Mouse (Mus musculus) CH12.LX (cell line): Measurements from ENCODE around the gene Ces1a.

Experiments used
- CTCF ChIP-seq, 2 experiments: IDR thresholded peaks in 1 of 2; conservative IDR thresholded peaks in 1 of 2; 2 replicates each; pipeline ENCODE4 v1.5.1; 2011 to 2012; ENCODE audit warnings: low read depth in 2 of 2, low read length in 2 of 2, improper control_type of control experiment in 1 of 2, inconsistent platforms in 1 of 2, mild to moderate bottlenecking in 1 of 2, moderate library complexity in 1 of 2
- EP300 ChIP-seq: IDR thresholded peaks from 2 replicates; pipeline ENCODE4 v1.6.1; 2011; ENCODE audit warnings: low read length, improper control_type of control experiment
- POLR2A ChIP-seq: IDR thresholded peaks from 2 replicates; pipeline ENCODE4 v1.6.1; 2011; ENCODE audit warnings: low read depth, mild to moderate bottlenecking, improper control_type of control experiment, low read length
- USF1 ChIP-seq: IDR thresholded peaks from 2 replicates; pipeline ENCODE4 v1.6.1; 2014; ENCODE audit warnings: low read depth, mild to moderate bottlenecking, inconsistent platforms, low read length, improper control_type of control experiment

- TF ChIP-seq CTCF (conservative IDR thresholded peaks at IDR 0.05 in 1 of 2, IDR thresholded peaks at IDR 0.05 in 1 of 2; ENCODE audit: low read depth in 2 of 2, low read length in 2 of 2) (no peak), EP300 (no peak), POLR2A (no peak), USF1 (no peak)
Observed at GRCm38 (mm10) chr8:92984376-92984775, 63.6 kb downstream of the Ces1a start.
